Mouse (Mus musculus): ENCODE measurements at regions not wholly inside any gene's neighbourhood (a gene's known extent, or its start where the extent isn't known, plus 50 kb on each side); places are given as distances from the start of the nearest gene placed in this dataset.

- Histone ChIP-seq H3K9me3 (replicated peaks; ENCODE audit: control insufficient read depth, low read length) (no peaks in the 10 kb centered on the region), H3K4me1 (ENCODE audit: control insufficient read depth, insufficient read depth, low read length) (no peaks in the 10 kb centered on the region), H3K9ac (replicated peaks; ENCODE audit: low read length) (no peak overlapping the region), H3K36me3 (replicated peaks; ENCODE audit: control insufficient read depth, insufficient read depth, low read depth, low read length) (no peaks in the 10 kb centered on the region), H3K4me2 (ENCODE audit: low read depth, low read length) (no peak overlapping the region), H3K27me3 (ENCODE audit: control insufficient read depth, insufficient read depth, low read length) (no peaks in the 10 kb centered on the region), H3K27ac (replicated peaks; ENCODE audit: low read depth, low read length) (no peak overlapping the region), H3K4me3 (ENCODE audit: low read depth, low read length) (no peak overlapping the region)
- 92% methylated on average over 7 of the region's 7 CpGs for WGBS
- DNase-seq (ENCODE audit: low spot score) (no peak), ATAC-seq (replicated peaks; ENCODE audit: insufficient number of reproducible peaks, low FRiP score, low TSS enrichment, low read depth) (no peak)
Observed at GRCm38 (mm10) chr1:190591621-190592020, 319.9 kb downstream of the Rps6kc1 start.

- WGBS, result 73% methylated on average over 2 of the region's 2 CpGs
Observed at GRCm38 (mm10) chr1:190589586-190589985, 322.0 kb downstream of the Rps6kc1 start.

GRCm38 (mm10) chr1:190583272-190583671, 328.3 kb downstream of the Rps6kc1 start:
- Histone ChIP-seq H3K4me3 (ENCODE audit: low read depth, low read length) (no peak overlapping the region), H3K27me3 (ENCODE audit: control insufficient read depth, insufficient read depth, low read length) (no peaks in the 10 kb centered on the region), H3K9ac (replicated peaks; ENCODE audit: low read length) (no peak overlapping the region), H3K27ac (replicated peaks; ENCODE audit: low read depth, low read length) (no peak overlapping the region), H3K36me3 (replicated peaks; ENCODE audit: control insufficient read depth, insufficient read depth, low read depth, low read length) (no peaks in the 10 kb centered on the region), H3K9me3 (replicated peaks; ENCODE audit: control insufficient read depth, low read length) (no peaks in the 10 kb centered on the region), H3K4me2 (ENCODE audit: low read depth, low read length) (no peak overlapping the region), H3K4me1 (ENCODE audit: control insufficient read depth, insufficient read depth, low read length) (no peaks in the 10 kb centered on the region)
- no peak for ATAC-seq (replicated peaks; ENCODE audit: insufficient number of reproducible peaks, low FRiP score, low TSS enrichment, low read depth)
- DNase-seq (ENCODE audit: low spot score), result no peak
- WGBS, result 83% methylated on average over 6 of the region's 6 CpGs

More at GRCm38 (mm10) chr1:190589586-190589985, 322.0 kb downstream of the Rps6kc1 start:
- Histone ChIP-seq H3K27ac (replicated peaks; ENCODE audit: low read depth, low read length) (no peak overlapping the region), H3K4me3 (ENCODE audit: low read depth, low read length) (no peak overlapping the region), H3K36me3 (replicated peaks; ENCODE audit: control insufficient read depth, insufficient read depth, low read depth, low read length) (no peaks in the 10 kb centered on the region), H3K9me3 (replicated peaks; ENCODE audit: control insufficient read depth, low read length) (no peaks in the 10 kb centered on the region), H3K9ac (replicated peaks; ENCODE audit: low read length) (no peak overlapping the region), H3K4me2 (ENCODE audit: low read depth, low read length) (no peak overlapping the region), H3K4me1 (ENCODE audit: control insufficient read depth, insufficient read depth, low read length) (no peaks in the 10 kb centered on the region), H3K27me3 (ENCODE audit: control insufficient read depth, insufficient read depth, low read length) (no peaks in the 10 kb centered on the region)
- no peak for ATAC-seq (replicated peaks; ENCODE audit: insufficient number of reproducible peaks, low FRiP score, low TSS enrichment, low read depth)
- DNase-seq (ENCODE audit: low spot score), result no peak

- no peak for ATAC-seq (replicated peaks; ENCODE audit: insufficient number of reproducible peaks, low FRiP score, low TSS enrichment, low read depth)
- Histone ChIP-seq H3K27ac (replicated peaks; ENCODE audit: low read depth, low read length) (no peak overlapping the region), H3K9ac (replicated peaks; ENCODE audit: low read length) (no peak overlapping the region), H3K4me1 (ENCODE audit: control insufficient read depth, insufficient read depth, low read length) (no peaks in the 10 kb centered on the region), H3K4me3 (ENCODE audit: low read depth, low read length) (no peak overlapping the region), H3K4me2 (ENCODE audit: low read depth, low read length) (no peak overlapping the region), H3K36me3 (replicated peaks; ENCODE audit: control insufficient read depth, insufficient read depth, low read depth, low read length) (no peaks in the 10 kb centered on the region), H3K9me3 (replicated peaks; ENCODE audit: control insufficient read depth, low read length) (no peaks in the 10 kb centered on the region), H3K27me3 (ENCODE audit: control insufficient read depth, insufficient read depth, low read length) (no peaks in the 10 kb centered on the region)
- no peak for DNase-seq (ENCODE audit: low spot score)
- 79% methylated on average over 1 of the region's 1 CpGs for WGBS
Observed at GRCm38 (mm10) chr1:190580653-190581052, 330.9 kb downstream of the Rps6kc1 start.

GRCm38 (mm10) chr1:190570981-190571380, 340.6 kb downstream of the Rps6kc1 start:
- Histone ChIP-seq H3K9ac (replicated peaks; ENCODE audit: low read length) (no peak overlapping the region), H3K4me2 (ENCODE audit: low read depth, low read length) (no peak overlapping the region), H3K27ac (replicated peaks; ENCODE audit: low read depth, low read length) (no peak overlapping the region), H3K36me3 (replicated peaks; ENCODE audit: control insufficient read depth, insufficient read depth, low read depth, low read length) (no peaks in the 10 kb centered on the region), H3K4me3 (ENCODE audit: low read depth, low read length) (no peak overlapping the region), H3K9me3 (replicated peaks; ENCODE audit: control insufficient read depth, low read length) (no peaks in the 10 kb centered on the region), H3K4me1 (ENCODE audit: control insufficient read depth, insufficient read depth, low read length) (no peaks in the 10 kb centered on the region), H3K27me3 (ENCODE audit: control insufficient read depth, insufficient read depth, low read length) (no peaks in the 10 kb centered on the region)
- no peak for ATAC-seq (replicated peaks; ENCODE audit: insufficient number of reproducible peaks, low FRiP score, low TSS enrichment, low read depth)
- DNase-seq (ENCODE audit: low spot score), result no peak
- 65% methylated on average over 4 of the region's 4 CpGs for WGBS

GRCm38 (mm10) chr1:190570563-190570962, 341.0 kb downstream of the Rps6kc1 start:
- Histone ChIP-seq H3K27ac (replicated peaks; ENCODE audit: low read depth, low read length) (no peak overlapping the region), H3K9me3 (replicated peaks; ENCODE audit: control insufficient read depth, low read length) (no peaks in the 10 kb centered on the region), H3K36me3 (replicated peaks; ENCODE audit: control insufficient read depth, insufficient read depth, low read depth, low read length) (no peaks in the 10 kb centered on the region), H3K4me3 (ENCODE audit: low read depth, low read length) (no peak overlapping the region), H3K9ac (replicated peaks; ENCODE audit: low read length) (no peak overlapping the region), H3K4me1 (ENCODE audit: control insufficient read depth, insufficient read depth, low read length) (no peaks in the 10 kb centered on the region), H3K4me2 (ENCODE audit: low read depth, low read length) (no peak overlapping the region), H3K27me3 (ENCODE audit: control insufficient read depth, insufficient read depth, low read length) (no peaks in the 10 kb centered on the region)
- no peak for ATAC-seq (replicated peaks; ENCODE audit: insufficient number of reproducible peaks, low FRiP score, low TSS enrichment, low read depth)
- DNase-seq (ENCODE audit: low spot score), result no peak
- 82% methylated on average over 10 of the region's 10 CpGs for WGBS

- no peaks in the 10 kb centered on the region for H3K27me3 ChIP-seq (ENCODE audit: control insufficient read depth, insufficient read depth, low read length)
- no peak overlapping the region for H3K4me2 ChIP-seq (ENCODE audit: low read depth, low read length)
- H3K9ac ChIP-seq (replicated peaks; ENCODE audit: low read length), result no peak overlapping the region
- no peaks in the 10 kb centered on the region for H3K36me3 ChIP-seq (replicated peaks; ENCODE audit: control insufficient read depth, insufficient read depth, low read depth, low read length)
- 91% methylated on average over 7 of the region's 7 CpGs for WGBS
- no peaks in the 10 kb centered on the region for H3K9me3 ChIP-seq (replicated peaks; ENCODE audit: control insufficient read depth, low read length)
- no peaks in the 10 kb centered on the region for H3K4me1 ChIP-seq (ENCODE audit: control insufficient read depth, insufficient read depth, low read length)
- no peak for ATAC-seq (replicated peaks; ENCODE audit: insufficient number of reproducible peaks, low FRiP score, low TSS enrichment, low read depth)
- H3K4me3 ChIP-seq (ENCODE audit: low read depth, low read length), result no peak overlapping the region
- no peak for DNase-seq (ENCODE audit: low spot score)
- H3K27ac ChIP-seq (replicated peaks; ENCODE audit: low read depth, low read length), result no peak overlapping the region
Observed at GRCm38 (mm10) chr1:190566744-190567143, 344.8 kb downstream of the Rps6kc1 start.

- no peak overlapping the region for H3K4me2 ChIP-seq (ENCODE audit: low read depth, low read length)
- 0 out of 2 replicates have a peak, but pooled peaks have one; percentile 23 for ATAC-seq (replicated peaks; ENCODE audit: insufficient number of reproducible peaks, low FRiP score, low TSS enrichment, low read depth)
Observed at GRCm38 (mm10) chr1:190562865-190563457, 348.6 kb downstream of the Rps6kc1 start.

More at GRCm38 (mm10) chr1:190562865-190563457, 348.6 kb downstream of the Rps6kc1 start:
- Histone ChIP-seq H3K36me3 (replicated peaks; ENCODE audit: control insufficient read depth, insufficient read depth, low read depth, low read length) (no peaks in the 10 kb centered on the region), H3K4me1 (ENCODE audit: control insufficient read depth, insufficient read depth, low read length) (no peaks in the 10 kb centered on the region), H3K9me3 (replicated peaks; ENCODE audit: control insufficient read depth, low read length) (no peaks in the 10 kb centered on the region), H3K4me3 (ENCODE audit: low read depth, low read length) (no peak overlapping the region), H3K9ac (replicated peaks; ENCODE audit: low read length) (no peak overlapping the region), H3K27me3 (ENCODE audit: control insufficient read depth, insufficient read depth, low read length) (no peaks in the 10 kb centered on the region), H3K27ac (replicated peaks; ENCODE audit: low read depth, low read length) (no peak overlapping the region)
- 49% methylated on average over 13 of the region's 13 CpGs for WGBS
- peak; percentile 30 for DNase-seq (ENCODE audit: low spot score)

All from embryonic facial prominence, embryonic 11.5 days (tissue).